Mouse (Mus musculus) embryonic facial prominence, embryonic 15.5 days (tissue): ENCODE measurements around the gene Atp8a2. TPM values are rescaled to one million over a fixed set of nuclear protein-coding genes. Genes with fewer than 3 reads are reported as not detected.
A peak's percentile ranks its signal among the peaks of the same experiment; 100 is the strongest.

Experiments
- ATAC-seq: fragments of 200-750 bp; cut with Nextera tagmentation; 2 replicates; pipeline ENCODE4 v1.8.0; 2017; ENCODE audit warnings: low read depth, moderate TSS enrichment; ENCODE audit not compliant: insufficient number of reproducible peaks, low FRiP score, low TSS enrichment
- H3K27ac ChIP-seq: fragments of 300-500 bp; sonication (generic); replicated peaks from 2 replicates; pipeline ENCODE4 v1.5.1; 2015; ENCODE audit warnings: mild to moderate bottlenecking, inconsistent platforms
- H3K27me3 ChIP-seq: fragments of 300-500 bp; sonication (generic); 2 replicates; pipeline ENCODE4 v1.6.1; 2015; ENCODE audit warnings: inconsistent platforms
- H3K36me3 ChIP-seq: fragments of 300-500 bp; sonication (generic); 2 replicates; pipeline ENCODE4 v1.6.1; 2015; ENCODE audit warnings: mild to moderate bottlenecking, inconsistent platforms
- H3K4me1 ChIP-seq: fragments of 300-500 bp; sonication (generic); 2 replicates; pipeline ENCODE4 v1.6.1; 2015; ENCODE audit warnings: inconsistent platforms
- H3K4me2 ChIP-seq: fragments of 300-500 bp; sonication (generic); replicated peaks from 2 replicates; pipeline ENCODE4 v1.6.1; 2015; ENCODE audit warnings: mild to moderate bottlenecking, inconsistent platforms
- H3K4me3 ChIP-seq: fragments of 300-500 bp; sonication (generic); replicated peaks from 2 replicates; pipeline ENCODE4 v1.5.1; 2015; ENCODE audit warnings: mild to moderate bottlenecking, inconsistent platforms
- H3K9ac ChIP-seq: fragments of 300-500 bp; sonication (generic); 2 replicates; pipeline ENCODE4 v1.6.1; 2015; ENCODE audit warnings: inconsistent platforms
- H3K9me3 ChIP-seq: fragments of 300-500 bp; sonication (generic); replicated peaks from 2 replicates; pipeline ENCODE4 v1.6.1; 2016; ENCODE audit warnings: inconsistent platforms
- WGBS: fragments of 180-500 bp; shearing (Covaris S2); methylation state at CpG from one replicate; pipeline ENCODE4 v1.1.7; 2015; 5-methylcytosine and 5-hydroxymethylcytosine counted together
- polyA plus RNA-seq: library from polyadenylated mRNA; unstranded; fragments of >200 nt; fragmentation: Nextera tagmentation; extraction: Ambion mirVana; gene quantifications from 2 replicates; pipeline ENCODE4 v1.2.1, GENCODE M21; 2015

The Atp8a2 gene
- polyA plus RNA-seq, 1 experiment from 2014 or later: 3.2 TPM

- no peak overlapping the region for H3K4me3 ChIP-seq
- H3K4me2 ChIP-seq: no peak overlapping the region
- no peak for ATAC-seq
- H3K27me3 ChIP-seq: no peaks in the 10 kb centered on the region
- no peaks in the 10 kb centered on the region for H3K9me3 ChIP-seq
- H3K4me1 ChIP-seq: 0 out of 2 replicates have a peak, but pooled peaks cover 7% of the 10 kb centered on the region
- WGBS: 81% methylated on average over 7 of the region's 7 CpGs
- no peaks in the 10 kb centered on the region for H3K36me3 ChIP-seq
- H3K27ac ChIP-seq: no peak overlapping the region
- H3K9ac ChIP-seq: no peak overlapping the region
Measured at GRCm38 (mm10) chr14:59807528-59808300, 389.3 kb downstream of the Atp8a2 start.

- H3K4me2 ChIP-seq: no peak overlapping the region
- ATAC-seq: peak; percentile 69
Measured at GRCm38 (mm10) chr14:59806910-59807309, 390.1 kb downstream of the Atp8a2 start.

GRCm38 (mm10) chr14:59806159-59806558, 390.8 kb downstream of the Atp8a2 start:
- no peaks in the 10 kb centered on the region for H3K9me3 ChIP-seq
- H3K27me3 ChIP-seq: no peaks in the 10 kb centered on the region
- no peaks in the 10 kb centered on the region for H3K36me3 ChIP-seq
- no peak overlapping the region for H3K4me2 ChIP-seq
- H3K27ac ChIP-seq: no peak overlapping the region
- ATAC-seq: no peak
- H3K9ac ChIP-seq: no peak overlapping the region
- 36% methylated on average over 4 of the region's 4 CpGs for WGBS
- H3K4me1 ChIP-seq: 0 out of 2 replicates have a peak, but pooled peaks cover 7% of the 10 kb centered on the region
- no peak overlapping the region for H3K4me3 ChIP-seq

More at GRCm38 (mm10) chr14:59806910-59807309, 390.1 kb downstream of the Atp8a2 start:
- Histone ChIP-seq H3K27ac (no peak overlapping the region), H3K27me3 (no peaks in the 10 kb centered on the region), H3K9me3 (no peaks in the 10 kb centered on the region), H3K4me3 (no peak overlapping the region), H3K36me3 (no peaks in the 10 kb centered on the region), H3K9ac (no peak overlapping the region), H3K4me1 (0 out of 2 replicates have a peak, but pooled peaks cover 7% of the 10 kb centered on the region)
- 36% methylated on average over 4 of the region's 4 CpGs for WGBS

- Histone ChIP-seq H3K27me3 (no peaks in the 10 kb centered on the region), H3K9ac (no peak overlapping the region), H3K4me2 (no peak overlapping the region), H3K27ac (no peak overlapping the region), H3K9me3 (no peaks in the 10 kb centered on the region), H3K4me3 (no peak overlapping the region), H3K4me1 (0 out of 2 replicates have a peak, but pooled peaks cover 7% of the 10 kb centered on the region), H3K36me3 (no peaks in the 10 kb centered on the region)
- ATAC-seq: no peak
- 43% methylated on average over 7 of the region's 7 CpGs for WGBS
Measured at GRCm38 (mm10) chr14:59805683-59806082, 391.3 kb downstream of the Atp8a2 start.

GRCm38 (mm10) chr14:59801961-59802599, 394.9 kb downstream of the Atp8a2 start:
- 45% methylated on average over 8 of the region's 8 CpGs for WGBS
- Histone ChIP-seq H3K4me1 (0 out of 2 replicates have a peak, but pooled peaks cover 4% of the 10 kb centered on the region), H3K9ac (no peak overlapping the region), H3K4me3 (no peak overlapping the region), H3K27me3 (no peaks in the 10 kb centered on the region), H3K4me2 (no peak overlapping the region), H3K27ac (no peak overlapping the region), H3K9me3 (no peaks in the 10 kb centered on the region), H3K36me3 (no peaks in the 10 kb centered on the region)
- no peak for ATAC-seq

GRCm38 (mm10) chr14:59799511-59799910, 397.5 kb downstream of the Atp8a2 start:
- Histone ChIP-seq H3K4me1 (no peaks in the 10 kb centered on the region), H3K9me3 (no peaks in the 10 kb centered on the region), H3K4me2 (no peak overlapping the region), H3K4me3 (no peak overlapping the region), H3K9ac (no peak overlapping the region), H3K27me3 (no peaks in the 10 kb centered on the region), H3K27ac (no peak overlapping the region), H3K36me3 (no peaks in the 10 kb centered on the region)
- 72% methylated on average over 3 of the region's 3 CpGs for WGBS
- ATAC-seq: no peak

- Histone ChIP-seq H3K4me2 (no peak overlapping the region), H3K27ac (no peak overlapping the region), H3K36me3 (no peaks in the 10 kb centered on the region), H3K27me3 (no peaks in the 10 kb centered on the region), H3K4me1 (no peaks in the 10 kb centered on the region), H3K9me3 (no peaks in the 10 kb centered on the region), H3K9ac (no peak overlapping the region), H3K4me3 (no peak overlapping the region)
- 70% methylated on average over 10 of the region's 10 CpGs for WGBS
- no peak for ATAC-seq
Measured at GRCm38 (mm10) chr14:59793841-59794240, 403.1 kb downstream of the Atp8a2 start.

- no peak overlapping the region for H3K4me3 ChIP-seq
- H3K27ac ChIP-seq: 0 out of 2 replicates have a peak overlapping the region, but pooled peaks have one; percentile 17
- H3K9ac ChIP-seq: no peak overlapping the region
- H3K27me3 ChIP-seq: no peaks in the 10 kb centered on the region
- peaks cover 13% of the 10 kb centered on the region; the same call in 1 of the 2 replicates for H3K4me1 ChIP-seq
- no peak for ATAC-seq
- no peak overlapping the region for H3K4me2 ChIP-seq
- 55% methylated on average over 11 of the region's 11 CpGs for WGBS
- H3K9me3 ChIP-seq: no peaks in the 10 kb centered on the region
- H3K36me3 ChIP-seq: no peaks in the 10 kb centered on the region
Measured at GRCm38 (mm10) chr14:59783348-59784341, 413.3 kb downstream of the Atp8a2 start.

- no peak for ATAC-seq
- no peaks in the 10 kb centered on the region for H3K27me3 ChIP-seq
- 62% methylated on average over 9 of the region's 9 CpGs for WGBS
Measured at GRCm38 (mm10) chr14:59780391-59780790, 416.6 kb downstream of the Atp8a2 start.

GRCm38 (mm10) chr14:59762227-59762626, 434.8 kb downstream of the Atp8a2 start:
- 48% methylated on average over 3 of the region's 3 CpGs for WGBS
- no peak for ATAC-seq

More at GRCm38 (mm10) chr14:59780391-59780790, 416.6 kb downstream of the Atp8a2 start:
- Histone ChIP-seq H3K4me2 (no peak overlapping the region), H3K36me3 (no peaks in the 10 kb centered on the region), H3K9me3 (no peaks in the 10 kb centered on the region), H3K9ac (no peak overlapping the region), H3K4me1 (peaks cover 10% of the 10 kb centered on the region; the same call in 1 of the 2 replicates), H3K4me3 (no peak overlapping the region), H3K27ac (no peak overlapping the region)

More at GRCm38 (mm10) chr14:59762227-59762626, 434.8 kb downstream of the Atp8a2 start:
- Histone ChIP-seq H3K4me2 (no peak overlapping the region), H3K4me1 (peaks cover 19% of the 10 kb centered on the region), H3K9ac (no peak overlapping the region), H3K27ac (no peak overlapping the region), H3K9me3 (no peaks in the 10 kb centered on the region), H3K36me3 (no peaks in the 10 kb centered on the region), H3K27me3 (peaks cover 5% of the 10 kb centered on the region; the same call in 1 of the 2 replicates), H3K4me3 (no peak overlapping the region)
